Mouse (Mus musculus) myocyte (in vitro differentiated cells): ENCODE data around the gene Tstd2.

Experiments
- MAX ChIP-seq: IDR thresholded peaks from one replicate; pipeline ENCODE4 v1.6.1; 2011; ENCODE audit warnings: low read depth, mild to moderate bottlenecking, control low read depth
- MYOD1 ChIP-seq, 3 experiments: IDR thresholded peaks; one replicate each; pipeline ENCODE4 v1.6.1; 2011; ENCODE audit warnings: control low read depth in 2 of 3, low read depth in 2 of 3, mild to moderate bottlenecking in 2 of 3, moderate library complexity in 1 of 3; ENCODE audit not compliant: insufficient read length in 2 of 3, control insufficient read depth in 1 of 3
- POLR2AphosphoS2 ChIP-seq: IDR thresholded peaks from one replicate; pipeline ENCODE4 v1.6.1; 2011; ENCODE audit warnings: low read depth, control low read depth; ENCODE audit not compliant: insufficient read length

DNA sequence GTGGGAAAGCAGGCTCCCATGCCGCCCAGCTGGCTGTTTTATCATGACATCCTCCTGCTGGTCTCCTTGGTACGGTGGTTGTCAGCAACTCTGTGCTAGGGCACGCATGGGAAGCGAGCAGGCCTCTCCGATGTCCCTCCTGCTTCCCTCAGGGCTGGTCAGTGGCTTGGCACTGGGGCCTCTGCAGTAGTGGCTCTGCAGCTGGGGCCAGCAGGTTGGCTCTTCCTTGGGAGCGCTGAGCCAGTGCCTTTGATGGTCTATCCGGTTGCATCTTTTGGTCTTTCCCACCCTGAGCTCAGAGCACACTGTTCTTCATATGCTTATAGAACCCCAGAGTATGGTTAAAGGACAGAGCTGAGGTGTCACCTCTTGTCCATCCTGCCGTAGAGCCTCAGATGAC lies 28.4 kb downstream of the Tstd2 start:
- TF ChIP-seq MYOD1 (IDR thresholded peaks at IDR 0.05; ENCODE audit: control insufficient read depth in 1 of 3, insufficient read length in 2 of 3, low read depth in 2 of 3) = no peak
- TF ChIP-seq MAX = no peak
- TF ChIP-seq POLR2AphosphoS2 = no peak
